Comparison of ENCODE assay signal across 24 mouse cellular contexts in the genomic region with DNA sequence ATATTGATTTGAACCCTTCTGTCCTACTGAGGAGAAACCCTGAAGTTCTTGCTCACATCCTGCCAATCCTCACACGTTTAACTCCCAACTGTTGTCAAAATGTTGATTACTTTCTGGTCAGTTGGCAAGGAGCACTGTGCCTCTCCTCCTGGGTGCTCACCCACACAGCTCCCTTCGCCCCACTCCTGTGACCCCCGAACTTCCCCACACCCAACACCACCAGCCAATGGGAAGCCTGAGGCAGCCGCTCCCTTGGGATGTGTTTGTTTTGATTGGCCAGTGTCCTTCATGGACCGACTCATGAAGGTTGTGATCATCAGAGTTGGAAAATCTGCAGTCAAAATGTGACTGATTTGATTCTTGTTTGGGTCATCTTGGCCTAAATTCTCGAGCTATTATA. TPM values are rescaled to one million over a fixed set of nuclear protein-coding genes. Genes with fewer than 3 reads are reported as not detected.
A peak's percentile ranks its signal among the peaks of the same experiment; 100 is the strongest.
DNase-seq lines count a peak whose midpoint lies in the region.
"Had no signal": no experiment of that assay in that cellular context is flagged by ENCODE, and none has a peak within 500 bp of the region (broad histone marks: within the 10 kb centered on the region; RNA-seq: fewer than 3 reads in every experiment).

No protein-coding gene starts in this region.

- no peak overlapping the region for H3K4me3 ChIP-seq in heart, embryonic 10.5 days
- H3K4me3 ChIP-seq: embryonic facial prominence, embryonic 15.5 days; erythroblast, embryonic 14.5 days; forebrain, embryonic 10.5 days; gastrocnemius, adult 2 months; heart, embryonic 13.5 days had no signal

- 76% methylated on average over 6 of the region's 6 CpGs for WGBS in heart, embryonic 10.5 days

- no peaks in the 10 kb centered on the region for H3K9me3 ChIP-seq in heart, embryonic 10.5 days
- H3K9me3 ChIP-seq: embryonic facial prominence, embryonic 15.5 days; forebrain, embryonic 10.5 days; heart, embryonic 13.5 days had no signal

- no peaks in the 10 kb centered on the region for H3K36me3 ChIP-seq in heart, embryonic 10.5 days
- H3K36me3 ChIP-seq: embryonic facial prominence, embryonic 15.5 days; forebrain, embryonic 10.5 days; heart, embryonic 13.5 days had no signal

- peak; percentile 54 for DNase-seq in heart, embryonic 10.5 days (ENCODE audit: low spot score)
- DNase-seq in heart, postnatal 4 days = no peak
- peak; percentile 51 for DNase-seq in ovary, postnatal 36 days (ENCODE audit: low spot score)
- no peak for DNase-seq in ovary, postnatal 10 days (ENCODE audit: low spot score)
- peak; percentile 44 for DNase-seq in NIH3T3 (ENCODE audit: low read depth)
- DNase-seq in embryo, embryonic 10 days (ENCODE audit: low spot score) = no peak
- no peak for DNase-seq in kidney, adult 9 months
- DNase-seq: adrenal gland, adult 8-10 months; cerebellum, adult 18-20 months; cerebellum, adult 9-11 months; embryo, embryonic 11 days; gastrocnemius, adult 2 months; gastrocnemius, postnatal 36 days; kidney, adult 8-10 months had no signal

- H3K27ac ChIP-seq in heart, embryonic 10.5 days = no peak overlapping the region
- H3K27ac ChIP-seq: embryonic facial prominence, embryonic 15.5 days; forebrain, embryonic 10.5 days; gastrocnemius, adult 2 months; heart, embryonic 13.5 days had no signal

- peaks cover 7% of the 10 kb centered on the region; the same call in 1 of the 2 replicates for H3K4me1 ChIP-seq in heart, embryonic 10.5 days

- no peaks in the 10 kb centered on the region for H3K27me3 ChIP-seq in heart, embryonic 10.5 days (ENCODE audit: insufficient read depth, poor library complexity, severe bottlenecking)
- H3K27me3 ChIP-seq: embryonic facial prominence, embryonic 15.5 days; Patski had no signal

RNA-seq across cellular contexts. Expression of a gene that starts 20.2 kb away (rescaled TPM):
- 0.05 TPM in 1 of 2 replicates, not detected in the other for polyA plus RNA-seq in heart, embryonic 10.5 days (2016; fragmentation: Nextera tagmentation; extraction: Ambion mirVana)
- total RNA-seq in heart, postnatal 4 days (2021) = under 1 TPM in 1 of 2 experiments, not detected in 1; 0.05 TPM
- polyA plus RNA-seq: C2C12; embryonic facial prominence, embryonic 11.5 days; erythroblast, embryonic 14.5 days; forebrain, embryonic 14.5 days; heart, embryonic 13.5 days; heart, postnatal 0 days; inflammation-experienced regulatory T-cells, adult 6 months had no signal

Comparison
In these comparisons a context has a peak if more than half of its experiments do, and no peak if none do; other contexts are left out.
1. DNase-seq: peak in heart, embryonic 10.5 days (single experiment), ovary, postnatal 36 days (single experiment) and NIH3T3 (single experiment); none in heart, postnatal 4 days (single experiment), ovary, postnatal 10 days (single experiment), embryo, embryonic 10 days (single experiment) and kidney, adult 9 months (single experiment).